Mouse (Mus musculus): ENCODE measurements around the gene Sfi1. TPM values are rescaled to one million over a fixed set of nuclear protein-coding genes. Genes with fewer than 3 reads are reported as not detected.
"Not testable (repeated sequence)": the region's sequence is repeated elsewhere in the genome, so short reads cannot be mapped to it uniquely, and the experiment has no call there.

The Sfi1 gene
- polyA plus RNA-seq, 1 experiment from 2014 or later, result 8.8 TPM

DNA sequence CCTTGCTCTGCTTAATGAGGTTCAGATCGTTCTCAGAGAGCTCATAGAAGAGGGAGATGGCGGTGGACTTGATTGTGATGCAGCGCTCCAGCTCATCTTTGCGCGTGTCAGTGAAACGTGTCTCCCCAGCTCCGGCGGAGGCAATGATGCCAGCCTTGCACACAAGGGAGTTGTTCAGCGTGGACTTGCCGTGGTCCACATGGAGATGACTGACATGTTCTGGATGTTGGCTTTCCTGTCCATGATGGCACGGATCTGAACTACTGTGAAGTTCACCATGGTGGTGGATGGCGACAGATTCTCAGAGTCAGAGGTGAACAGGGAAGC is 42.6 kb downstream of the Sfi1 start:
- not testable (repeated sequence) for H3K36me3 ChIP-seq (ENCODE audit: control insufficient read depth, insufficient read depth, low read length); H3K4me1 ChIP-seq (ENCODE audit: control insufficient read depth in 2 of 2, insufficient read depth in 2 of 2, low read length in 2 of 2); H3K27me3 ChIP-seq (ENCODE audit: control insufficient read depth, insufficient read depth, low read length); H3K27ac ChIP-seq (replicated peaks in 1 of 2; ENCODE audit: control insufficient read depth in 1 of 2, insufficient read depth in 1 of 2, low read depth in 2 of 2, low read length in 2 of 2); H3K9me3 ChIP-seq (ENCODE audit: control insufficient read depth, low read length); H3K4me2 ChIP-seq (ENCODE audit: low read length); ATAC-seq (ENCODE audit: insufficient number of reproducible peaks, insufficient read depth, low FRiP score, low read depth); H3K9ac ChIP-seq (ENCODE audit: low read length); H3K4me3 ChIP-seq (ENCODE audit: control insufficient read depth in 1 of 2, insufficient read depth in 1 of 2, low read depth in 1 of 2, low read length in 2 of 2)
- 95% methylated on average over 12 of the region's 12 CpGs for WGBS

DNA sequence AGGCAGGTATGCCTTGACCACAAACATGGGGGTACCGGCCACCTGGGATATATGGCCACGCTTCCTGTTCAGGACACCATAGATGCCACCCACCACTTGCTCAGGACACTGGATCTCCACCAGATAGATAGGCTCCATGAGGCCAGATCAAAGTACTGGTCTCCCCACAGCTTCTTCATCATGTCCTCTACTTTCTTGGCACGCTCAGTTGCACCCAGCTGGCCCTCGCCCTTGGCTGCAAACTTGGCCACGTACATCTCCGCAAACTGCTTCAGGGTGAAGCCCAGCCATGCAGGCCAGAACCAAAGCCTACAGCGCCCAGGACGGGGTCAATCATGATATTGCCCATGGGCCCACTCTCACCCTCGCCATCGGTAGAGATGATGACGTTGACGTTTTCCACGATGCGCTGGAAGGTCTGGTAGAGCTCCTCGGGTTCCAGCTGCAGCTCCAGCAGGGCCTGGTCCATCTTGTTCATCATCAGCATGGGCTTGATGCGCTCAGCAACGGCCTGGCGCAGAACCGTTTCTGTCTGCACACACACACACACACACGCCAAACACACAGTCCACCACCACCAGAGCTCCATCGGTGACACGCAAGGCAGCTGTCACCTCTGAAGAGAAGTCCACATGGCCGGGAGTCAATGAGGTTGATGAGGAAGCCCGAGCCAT is 43.1 kb downstream of the Sfi1 start:
- not testable (repeated sequence) for H3K36me3 ChIP-seq (ENCODE audit: control insufficient read depth, insufficient read depth, low read length); ATAC-seq (ENCODE audit: insufficient number of reproducible peaks, insufficient read depth, low FRiP score, low read depth); H3K9me3 ChIP-seq (ENCODE audit: control insufficient read depth, low read length); H3K4me2 ChIP-seq (ENCODE audit: low read length); H3K4me3 ChIP-seq (ENCODE audit: control insufficient read depth in 1 of 2, insufficient read depth in 1 of 2, low read depth in 1 of 2, low read length in 2 of 2); H3K27ac ChIP-seq (replicated peaks in 1 of 2; ENCODE audit: control insufficient read depth in 1 of 2, insufficient read depth in 1 of 2, low read depth in 2 of 2, low read length in 2 of 2); H3K4me1 ChIP-seq (ENCODE audit: control insufficient read depth in 2 of 2, insufficient read depth in 2 of 2, low read length in 2 of 2); H3K27me3 ChIP-seq (ENCODE audit: control insufficient read depth, insufficient read depth, low read length); H3K9ac ChIP-seq (ENCODE audit: low read length)
- WGBS, result 95% methylated on average over 24 of the region's 24 CpGs

DNA sequence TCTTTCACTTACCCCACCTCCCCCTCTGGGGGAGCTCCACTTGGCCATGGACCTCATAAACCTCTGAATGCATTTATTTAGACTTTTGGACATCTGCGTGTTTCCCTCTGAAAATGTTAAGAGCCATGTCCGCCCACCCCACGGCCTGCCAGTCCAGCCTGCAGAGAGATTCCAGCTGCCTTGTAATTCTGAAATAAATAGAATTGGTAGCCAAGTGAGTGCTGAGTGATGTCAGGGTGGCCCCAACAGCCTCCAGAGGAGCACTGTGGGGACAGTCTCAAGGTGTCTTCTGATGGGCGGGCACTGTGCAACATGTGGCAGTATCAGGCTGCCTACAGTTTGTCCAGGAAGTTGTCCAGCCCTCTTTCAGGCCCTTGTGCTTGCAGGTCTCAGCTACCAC is 43.8 kb downstream of the Sfi1 start:
- not testable (repeated sequence) for H3K36me3 ChIP-seq (ENCODE audit: control insufficient read depth, insufficient read depth, low read length); H3K27me3 ChIP-seq (ENCODE audit: control insufficient read depth, insufficient read depth, low read length); H3K9me3 ChIP-seq (ENCODE audit: control insufficient read depth, low read length); H3K4me2 ChIP-seq (ENCODE audit: low read length); H3K4me1 ChIP-seq (ENCODE audit: control insufficient read depth in 2 of 2, insufficient read depth in 2 of 2, low read length in 2 of 2); H3K27ac ChIP-seq (replicated peaks in 1 of 2; ENCODE audit: control insufficient read depth in 1 of 2, insufficient read depth in 1 of 2, low read depth in 2 of 2, low read length in 2 of 2); H3K4me3 ChIP-seq (ENCODE audit: control insufficient read depth in 1 of 2, insufficient read depth in 1 of 2, low read depth in 1 of 2, low read length in 2 of 2); ATAC-seq (ENCODE audit: insufficient number of reproducible peaks, insufficient read depth, low FRiP score, low read depth); H3K9ac ChIP-seq (ENCODE audit: low read length)
- WGBS, result 89% methylated on average over 4 of the region's 4 CpGs

DNA sequence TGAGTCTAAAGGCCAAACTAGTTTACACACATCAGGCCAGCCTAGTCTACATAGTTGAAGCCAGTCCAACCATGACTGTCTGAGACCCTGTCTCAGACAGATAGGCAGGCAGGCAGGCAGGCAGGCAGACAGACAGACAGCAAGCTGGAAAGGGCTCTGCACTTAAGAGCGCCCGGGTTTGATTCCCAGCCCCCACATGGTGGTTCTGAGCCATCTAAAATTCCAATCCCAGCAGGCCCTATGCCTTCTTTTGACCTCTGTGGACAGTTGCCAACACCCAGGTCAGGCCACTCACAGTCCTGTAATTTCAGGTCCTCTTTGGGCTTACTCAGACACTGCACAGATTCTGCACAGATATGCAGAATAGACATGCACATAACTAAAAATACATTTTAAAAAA is 46.5 kb downstream of the Sfi1 start:
- not testable (repeated sequence) for H3K27me3 ChIP-seq (ENCODE audit: control insufficient read depth, insufficient read depth, low read length); H3K27ac ChIP-seq (replicated peaks in 1 of 2; ENCODE audit: control insufficient read depth in 1 of 2, insufficient read depth in 1 of 2, low read depth in 2 of 2, low read length in 2 of 2); H3K9ac ChIP-seq (ENCODE audit: low read length); ATAC-seq (ENCODE audit: insufficient number of reproducible peaks, insufficient read depth, low FRiP score, low read depth); H3K9me3 ChIP-seq (ENCODE audit: control insufficient read depth, low read length); H3K4me1 ChIP-seq (ENCODE audit: control insufficient read depth in 2 of 2, insufficient read depth in 2 of 2, low read length in 2 of 2); H3K36me3 ChIP-seq (ENCODE audit: control insufficient read depth, insufficient read depth, low read length); H3K4me3 ChIP-seq (ENCODE audit: control insufficient read depth in 1 of 2, insufficient read depth in 1 of 2, low read depth in 1 of 2, low read length in 2 of 2); H3K4me2 ChIP-seq (ENCODE audit: low read length)
- WGBS, result 80% methylated on average over 2 of the region's 2 CpGs

DNA sequence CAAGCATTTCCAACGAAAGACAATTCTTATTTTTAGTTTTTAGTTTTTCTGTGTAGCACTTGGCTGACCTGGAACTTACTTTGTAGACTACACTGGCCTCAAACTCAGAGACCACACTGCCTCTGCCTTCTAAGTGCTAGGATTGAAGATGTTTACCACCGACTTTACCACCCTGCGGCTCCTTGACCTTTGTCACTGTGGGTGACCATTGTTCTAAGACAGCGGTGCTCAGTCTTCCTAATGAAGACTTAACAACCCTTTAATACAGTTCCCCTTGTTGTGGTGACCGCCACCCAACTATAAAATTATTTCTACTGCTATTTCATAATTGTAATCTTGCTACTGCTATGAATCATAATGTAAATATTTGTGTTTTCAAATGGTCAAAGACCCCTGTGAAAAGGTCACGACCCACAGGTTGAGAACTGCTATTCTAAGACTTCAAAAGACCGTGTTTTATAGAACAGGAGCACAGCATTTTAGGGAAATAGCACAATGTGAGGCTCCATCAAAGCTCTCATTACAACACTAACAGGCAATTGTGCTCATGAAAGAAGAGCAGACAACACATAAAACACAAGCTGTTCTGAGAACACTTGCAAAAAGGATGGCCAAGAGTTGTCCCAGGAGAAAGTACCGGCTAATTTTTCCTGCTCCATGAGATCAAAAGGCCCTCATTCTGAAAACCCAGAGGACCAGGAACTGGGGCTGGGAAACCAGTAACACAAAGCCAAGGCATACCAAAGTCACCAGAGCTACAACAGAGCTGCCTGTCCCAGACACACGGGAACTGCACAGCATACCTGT is 47.7 kb downstream of the Sfi1 start:
- not testable (repeated sequence) for ATAC-seq (ENCODE audit: insufficient number of reproducible peaks, insufficient read depth, low FRiP score, low read depth); H3K9me3 ChIP-seq (ENCODE audit: control insufficient read depth, low read length)
- 87% methylated on average over 7 of the region's 9 CpGs for WGBS

DNA sequence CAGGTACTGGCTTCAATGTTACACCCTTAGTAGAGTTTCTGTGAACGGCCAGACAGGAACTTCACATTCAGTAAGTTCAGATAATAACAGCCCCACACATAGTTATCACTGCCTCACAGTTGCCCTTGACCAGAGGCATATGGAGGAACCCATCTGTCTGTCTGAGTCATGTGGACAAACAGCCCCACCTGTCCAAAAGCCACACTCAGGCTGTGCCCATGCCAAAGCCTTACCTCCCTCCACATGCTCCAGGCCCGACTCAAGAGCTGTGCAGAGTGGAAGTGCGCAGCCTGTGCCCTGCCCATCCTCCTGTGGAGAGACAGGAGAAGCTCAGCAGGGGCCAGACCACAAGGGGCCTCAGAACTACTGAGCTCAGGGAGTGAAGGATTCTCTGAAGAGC is 49.3 kb downstream of the Sfi1 start:
- H3K4me3 ChIP-seq (ENCODE audit: control insufficient read depth in 1 of 2, insufficient read depth in 1 of 2, low read depth in 1 of 2, low read length in 2 of 2); H3K4me2 ChIP-seq (ENCODE audit: low read length): not testable (repeated sequence)
- 60% methylated on average over 3 of the region's 3 CpGs for WGBS

More for the DNA sequence above, 47.7 kb downstream of the Sfi1 start:
- H3K36me3 ChIP-seq (ENCODE audit: control insufficient read depth, insufficient read depth, low read length); H3K4me1 ChIP-seq (ENCODE audit: control insufficient read depth in 2 of 2, insufficient read depth in 2 of 2, low read length in 2 of 2); H3K27me3 ChIP-seq (ENCODE audit: control insufficient read depth, insufficient read depth, low read length); H3K9ac ChIP-seq (ENCODE audit: low read length); H3K4me3 ChIP-seq (ENCODE audit: control insufficient read depth in 1 of 2, insufficient read depth in 1 of 2, low read depth in 1 of 2, low read length in 2 of 2); H3K4me2 ChIP-seq (ENCODE audit: low read length); H3K27ac ChIP-seq (replicated peaks in 1 of 2; ENCODE audit: control insufficient read depth in 1 of 2, insufficient read depth in 1 of 2, low read depth in 2 of 2, low read length in 2 of 2): not testable (repeated sequence)

DNA sequence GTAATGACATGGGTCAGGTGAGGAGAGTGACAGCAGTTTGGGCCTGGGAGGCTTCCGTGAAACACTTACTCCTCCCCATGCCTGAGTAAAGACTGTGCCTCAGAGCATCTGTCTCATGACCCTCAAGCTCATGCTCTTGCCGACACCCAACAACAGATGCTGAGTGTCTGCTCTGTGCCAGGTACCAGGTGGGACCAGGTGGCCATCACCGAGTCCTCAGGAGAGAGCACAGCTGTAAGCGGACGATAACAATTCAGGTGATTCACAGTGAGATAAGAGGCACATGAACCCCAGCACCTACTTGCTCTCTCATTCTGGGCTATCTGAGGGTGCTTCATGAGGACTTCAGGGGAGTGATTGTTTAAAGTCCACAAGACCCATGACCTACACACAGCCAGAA is 50.9 kb downstream of the Sfi1 start:
- WGBS, result 78% methylated on average over 4 of the region's 5 CpGs
- not testable (repeated sequence) for H3K27me3 ChIP-seq (ENCODE audit: control insufficient read depth, insufficient read depth, low read length)

More for the DNA sequence above, 49.3 kb downstream of the Sfi1 start:
- H3K9ac ChIP-seq (ENCODE audit: low read length); H3K4me1 ChIP-seq (ENCODE audit: control insufficient read depth in 2 of 2, insufficient read depth in 2 of 2, low read length in 2 of 2); ATAC-seq (ENCODE audit: insufficient number of reproducible peaks, insufficient read depth, low FRiP score, low read depth); H3K27ac ChIP-seq (replicated peaks in 1 of 2; ENCODE audit: control insufficient read depth in 1 of 2, insufficient read depth in 1 of 2, low read depth in 2 of 2, low read length in 2 of 2); H3K36me3 ChIP-seq (ENCODE audit: control insufficient read depth, insufficient read depth, low read length); H3K27me3 ChIP-seq (ENCODE audit: control insufficient read depth, insufficient read depth, low read length); H3K9me3 ChIP-seq (ENCODE audit: control insufficient read depth, low read length): not testable (repeated sequence)

More for the DNA sequence above, 50.9 kb downstream of the Sfi1 start:
- not testable (repeated sequence) for H3K4me2 ChIP-seq (ENCODE audit: low read length); H3K9ac ChIP-seq (ENCODE audit: low read length); H3K36me3 ChIP-seq (ENCODE audit: control insufficient read depth, insufficient read depth, low read length); H3K27ac ChIP-seq (replicated peaks in 1 of 2; ENCODE audit: control insufficient read depth in 1 of 2, insufficient read depth in 1 of 2, low read depth in 2 of 2, low read length in 2 of 2); H3K4me1 ChIP-seq (ENCODE audit: control insufficient read depth in 2 of 2, insufficient read depth in 2 of 2, low read length in 2 of 2); H3K9me3 ChIP-seq (ENCODE audit: control insufficient read depth, low read length); H3K4me3 ChIP-seq (ENCODE audit: control insufficient read depth in 1 of 2, insufficient read depth in 1 of 2, low read depth in 1 of 2, low read length in 2 of 2)
- ATAC-seq (ENCODE audit: insufficient number of reproducible peaks, insufficient read depth, low FRiP score, low read depth), result peak; percentile 60
